Mouse (Mus musculus) MEL (cell line): Measurements from ENCODE around the gene Cdc5l. TPM values are rescaled to one million over a fixed set of nuclear protein-coding genes. Genes with fewer than 3 reads are reported as not detected.

ENCODE experiments used
- DNase-seq: peaks from one replicate; pipeline ENCODE4 v3.0.0; 2011; ENCODE audit warnings: low read depth, low spot score
- H3K27ac ChIP-seq: 2 replicates; pipeline ENCODE4 v1.5.1; 2012; ENCODE audit warnings: low read depth, mild to moderate bottlenecking, control low read depth, low read length, moderate library complexity; ENCODE audit not compliant: control insufficient read depth
- H3K27me3 ChIP-seq, 2 experiments: fragments of 150-350 bp in 1 of 2; sonication (generic) in 1 of 2; 2 replicates each; pipeline ENCODE4 v1.6.1; 2012; ENCODE audit warnings: low read length in 2 of 2, mild to moderate bottlenecking in 2 of 2, improper control_type of control experiment in 1 of 2, moderate library complexity in 1 of 2; ENCODE audit not compliant: insufficient read depth in 2 of 2, control insufficient read depth in 1 of 2
- H3K36me3 ChIP-seq, 2 experiments: 2 replicates each; pipeline ENCODE4 v1.6.1; 2012 to 2014; ENCODE audit warnings: low read length in 2 of 2, improper control_type of control experiment in 1 of 2, inconsistent platforms in 1 of 2, mild to moderate bottlenecking in 1 of 2; ENCODE audit not compliant: insufficient read depth in 2 of 2, control insufficient read depth in 1 of 2
- H3K4me1 ChIP-seq, 2 experiments: fragments of 150-350 bp in 1 of 2; sonication (generic) in 1 of 2; 2 replicates each; pipeline ENCODE4 v1.6.1; 2012; ENCODE audit warnings: low read length in 2 of 2, improper control_type of control experiment in 1 of 2, mild to moderate bottlenecking in 1 of 2; ENCODE audit not compliant: insufficient read depth in 2 of 2, control insufficient read depth in 1 of 2
- H3K4me3 ChIP-seq, 2 experiments: fragments of 150-350 bp in 1 of 2; sonication (generic) in 1 of 2; 2 replicates each; pipeline ENCODE4 v1.5.1; 2012; ENCODE audit warnings: low read depth in 2 of 2, low read length in 2 of 2, mild to moderate bottlenecking in 2 of 2, moderate library complexity in 2 of 2, control low read depth in 1 of 2, improper control_type of control experiment in 1 of 2; ENCODE audit not compliant: control insufficient read depth in 1 of 2, insufficient read depth in 1 of 2
- H3K79me2 ChIP-seq: 2 replicates; pipeline ENCODE4 v1.6.1; 2012; ENCODE audit warnings: mild to moderate bottlenecking, low read length, moderate library complexity; ENCODE audit not compliant: control insufficient read depth, poor library complexity, insufficient read depth
- H3K9ac ChIP-seq: 2 replicates; pipeline ENCODE4 v1.6.1; 2012; ENCODE audit warnings: low read depth, mild to moderate bottlenecking, control low read depth, low read length, moderate library complexity; ENCODE audit not compliant: control insufficient read depth, poor library complexity, severe bottlenecking
- H3K9me3 ChIP-seq: fragments of 150-350 bp; sonication (generic); replicated peaks from 2 replicates; pipeline ENCODE4 v1.6.1; 2012; ENCODE audit warnings: mild to moderate bottlenecking, low read length, improper control_type of control experiment, moderate library complexity; ENCODE audit not compliant: insufficient read depth
- BHLHE40 ChIP-seq: IDR thresholded peaks from 2 replicates; pipeline ENCODE4 v1.6.1; 2012; ENCODE audit warnings: low read depth, mild to moderate bottlenecking, inconsistent platforms, low read length, improper control_type of control experiment, borderline replicate concordance
- CTCF ChIP-seq, 3 experiments: IDR thresholded peaks in 2 of 3; conservative IDR thresholded peaks in 1 of 3; 2 replicates each; pipeline ENCODE4 v1.5.1; 2011 to 2012; ENCODE audit warnings: low read length in 3 of 3, low read depth in 2 of 3, mild to moderate bottlenecking in 2 of 3, improper control_type of control experiment in 1 of 3, inconsistent platforms in 1 of 3, mixed read lengths in 1 of 3, moderate library complexity in 1 of 3; ENCODE audit not compliant: control insufficient read depth in 1 of 3, insufficient read depth in 1 of 3, poor library complexity in 1 of 3, severe bottlenecking in 1 of 3
- EP300 ChIP-seq, 2 experiments: IDR thresholded peaks; 2 replicates each; pipeline ENCODE4 v1.6.1; 2011; ENCODE audit warnings: improper control_type of control experiment in 2 of 2, low read length in 2 of 2, low read depth in 1 of 2, mild to moderate bottlenecking in 1 of 2
- HCFC1 ChIP-seq: IDR thresholded peaks from 2 replicates; pipeline ENCODE4 v1.6.1; 2012; ENCODE audit warnings: low read depth, mild to moderate bottlenecking, inconsistent platforms, low read length, improper control_type of control experiment, moderate library complexity
- JUND ChIP-seq: IDR thresholded peaks from 2 replicates; pipeline ENCODE4 v1.6.1; 2011; ENCODE audit warnings: low read depth, mild to moderate bottlenecking, improper control_type of control experiment, low read length
- MAZ ChIP-seq: IDR thresholded peaks from 2 replicates; pipeline ENCODE4 v1.6.1; 2012; ENCODE audit warnings: low read depth, mild to moderate bottlenecking, inconsistent platforms, low read length, improper control_type of control experiment
- MYB ChIP-seq: IDR thresholded peaks from 2 replicates; pipeline ENCODE4 v1.6.1; 2011; ENCODE audit warnings: mild to moderate bottlenecking, low read depth, low read length, improper control_type of control experiment
- POLR2A ChIP-seq, 2 experiments: IDR thresholded peaks; 2 replicates each; pipeline ENCODE4 v1.6.1; 2011 to 2012; ENCODE audit warnings: low read length in 2 of 2, mild to moderate bottlenecking in 2 of 2, control low read depth in 1 of 2, improper control_type of control experiment in 1 of 2, low read depth in 1 of 2, moderate library complexity in 1 of 2; ENCODE audit not compliant: control insufficient read depth in 1 of 2, insufficient read depth in 1 of 2, poor library complexity in 1 of 2
- POLR2AphosphoS2 ChIP-seq: IDR thresholded peaks from 2 replicates; pipeline ENCODE4 v1.6.1; 2011; ENCODE audit warnings: low read length, improper control_type of control experiment
- RCOR1 ChIP-seq: IDR thresholded peaks from 2 replicates; pipeline ENCODE4 v1.6.1; 2012; ENCODE audit warnings: low read depth, mild to moderate bottlenecking, inconsistent platforms, low read length, improper control_type of control experiment
- SIN3A ChIP-seq: IDR thresholded peaks from 2 replicates; pipeline ENCODE4 v1.6.1; 2012; ENCODE audit warnings: low read length, improper control_type of control experiment, inconsistent platforms
- SMC3 ChIP-seq: IDR thresholded peaks from 2 replicates; pipeline ENCODE4 v1.6.1; 2011; ENCODE audit warnings: low read depth, low read length, improper control_type of control experiment
- TBP ChIP-seq: IDR thresholded peaks from 2 replicates; pipeline ENCODE4 v1.8.0; 2011; ENCODE audit warnings: low read depth, low read length, improper control_type of control experiment
- TCF12 ChIP-seq: IDR thresholded peaks from 2 replicates; pipeline ENCODE4 v1.6.1; 2014; ENCODE audit warnings: low read depth, mild to moderate bottlenecking, inconsistent platforms, low read length, improper control_type of control experiment, moderate library complexity
- UBTF ChIP-seq: IDR thresholded peaks from 2 replicates; pipeline ENCODE4 v1.6.1; 2012; ENCODE audit warnings: low read depth, mild to moderate bottlenecking, inconsistent platforms, low read length, improper control_type of control experiment, moderate library complexity, borderline replicate concordance; ENCODE audit not compliant: insufficient read depth
- USF1 ChIP-seq: IDR thresholded peaks from 2 replicates; pipeline ENCODE4 v1.6.1; 2014; ENCODE audit warnings: low read depth, mild to moderate bottlenecking, inconsistent platforms, low read length, improper control_type of control experiment, moderate library complexity
- USF2 ChIP-seq, 2 experiments: IDR thresholded peaks; 2 replicates each; pipeline ENCODE4 v1.6.1; 2011 to 2012; ENCODE audit warnings: improper control_type of control experiment in 2 of 2, low read length in 2 of 2, borderline replicate concordance in 1 of 2, inconsistent platforms in 1 of 2, low read depth in 1 of 2, mild to moderate bottlenecking in 1 of 2; ENCODE audit not compliant: insufficient read depth in 1 of 2
- ZC3H11A ChIP-seq: IDR thresholded peaks from 2 replicates; pipeline ENCODE4 v1.6.1; 2012; ENCODE audit warnings: low read depth, mild to moderate bottlenecking, inconsistent platforms, low read length, improper control_type of control experiment
- ZMIZ1 ChIP-seq: IDR thresholded peaks from 2 replicates; pipeline ENCODE4 v1.6.1; 2012; ENCODE audit warnings: low read depth, mild to moderate bottlenecking, inconsistent platforms, low read length, improper control_type of control experiment, moderate library complexity
- polyA plus RNA-seq, 2 experiments: library from polyadenylated mRNA; stranded (reverse) in 1 of 2; unstranded in 1 of 2; fragments of >175 nt in 1 of 2; fragments of >200 nt in 1 of 2; gene quantifications; 2 replicates each; pipeline versions ENCODE4 v1.2.1 to v1.2.4; 2012; ENCODE audit warnings: low replicate concordance in 2 of 2, low read depth in 1 of 2; ENCODE audit not compliant: insufficient read length in 2 of 2, insufficient read depth in 1 of 2, missing spikeins in 1 of 2
- total RNA-seq: library from RNA; depleted of rRNA; stranded (reverse); fragments of 300-350 nt; gene quantifications from 2 replicates; pipeline ENCODE4 v1.2.3, GENCODE M21; 2012

Cdc5l gene
- total and polyA plus RNA-seq, 3 experiments, result 69.9 to 89.0 TPM; not detected in 1

DNA sequence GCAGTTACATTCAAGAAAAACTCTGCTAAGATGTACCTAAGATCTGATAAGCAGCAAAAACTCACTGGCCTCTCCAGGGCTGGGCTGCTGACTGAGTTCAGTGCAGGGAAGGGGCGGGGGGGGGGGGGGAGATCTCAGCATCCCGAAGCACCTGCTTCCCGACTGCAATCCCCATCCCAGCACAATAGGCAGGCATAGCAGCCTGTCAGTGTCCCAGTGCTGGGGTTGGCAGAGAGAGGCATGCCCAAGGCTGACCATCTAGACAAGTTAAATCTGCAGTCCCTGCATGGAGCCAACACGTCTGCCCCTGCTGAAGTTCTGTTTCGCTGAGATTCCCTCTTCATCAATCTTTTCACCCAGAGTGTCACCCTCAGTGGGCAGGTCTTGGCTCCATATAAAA is 63.0 kb downstream of the Cdc5l start:
- H3K4me1 ChIP-seq, result no peaks in the 10 kb centered on the region
- no peaks in the 10 kb centered on the region for H3K27me3 ChIP-seq
- no peak for TF ChIP-seq ZC3H11A
- TF ChIP-seq TCF12, result no peak
- TF ChIP-seq ZMIZ1, result no peak
- no peak for TF ChIP-seq SMC3
- no peak for TF ChIP-seq MAZ
- TF ChIP-seq BHLHE40, result no peak
- no peak for TF ChIP-seq JUND
- TF ChIP-seq HCFC1, result no peak
- TF ChIP-seq TBP, result no peak
- no peak for TF ChIP-seq EP300 (IDR thresholded peaks at IDR 0.05; ENCODE audit: low read depth in 1 of 2, low read length in 2 of 2)
- no peak for TF ChIP-seq MYB
- no peak for TF ChIP-seq RCOR1
- no peak for TF ChIP-seq UBTF
- TF ChIP-seq POLR2A (IDR thresholded peaks at IDR 0.05; ENCODE audit: control insufficient read depth in 1 of 2, insufficient read depth in 1 of 2, low read depth in 1 of 2, low read length in 2 of 2, poor library complexity in 1 of 2), result no peak
- TF ChIP-seq USF2 (IDR thresholded peaks at IDR 0.05; ENCODE audit: borderline replicate concordance in 1 of 2, insufficient read depth in 1 of 2, low read depth in 1 of 2, low read length in 2 of 2), result no peak
- TF ChIP-seq SIN3A, result no peak
- TF ChIP-seq CTCF (IDR thresholded peaks at IDR 0.05 in 2 of 3, conservative IDR thresholded peaks at IDR 0.05 in 1 of 3; ENCODE audit: control insufficient read depth in 1 of 3, insufficient read depth in 1 of 3, low read depth in 2 of 3, low read length in 3 of 3, poor library complexity in 1 of 3, severe bottlenecking in 1 of 3), result no peak
- no peak for TF ChIP-seq USF1
- TF ChIP-seq POLR2AphosphoS2, result no peak
- H3K4me3 ChIP-seq, result no peak overlapping the region
- DNase-seq, result no peak
- H3K9ac ChIP-seq, result no peak overlapping the region
- H3K27ac ChIP-seq, result no peak overlapping the region
- no peaks in the 10 kb centered on the region for H3K36me3 ChIP-seq
- H3K9me3 ChIP-seq, result no peaks in the 10 kb centered on the region
- no peaks in the 10 kb centered on the region for H3K79me2 ChIP-seq

DNA sequence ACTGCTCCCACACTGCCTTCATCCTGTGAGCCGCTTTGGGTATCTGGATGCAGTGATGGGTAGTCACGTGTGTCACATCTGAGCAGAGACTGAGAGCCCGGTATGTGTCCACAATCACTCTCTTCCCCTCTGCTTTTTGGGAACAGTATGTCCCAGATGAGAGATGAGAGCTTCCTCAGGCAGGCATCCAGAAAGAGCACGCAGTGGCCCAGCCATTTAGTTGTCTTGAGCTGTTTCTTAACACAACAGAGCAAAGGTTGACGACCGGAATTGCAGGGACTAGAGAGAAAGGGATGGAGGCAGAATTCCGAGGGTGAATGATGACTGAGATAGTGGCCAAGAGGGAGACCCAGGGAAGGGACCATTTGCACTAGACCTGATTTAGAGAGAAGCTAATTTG is 68.7 kb downstream of the Cdc5l start:
- Histone ChIP-seq H3K36me3 (no peaks in the 10 kb centered on the region), H3K27me3 (peaks cover 0 to 1% of the 10 kb centered on the region in 2 experiments; a peak in 2 of 4 replicates), H3K9me3 (no peaks in the 10 kb centered on the region), H3K4me1 (no peaks in the 10 kb centered on the region), H3K9ac (no peak overlapping the region), H3K79me2 (no peaks in the 10 kb centered on the region), H3K27ac (no peak overlapping the region), H3K4me3 (no peak overlapping the region)
- DNase-seq, result no peak
- TF ChIP-seq EP300 (IDR thresholded peaks at IDR 0.05; ENCODE audit: low read depth in 1 of 2, low read length in 2 of 2), result no peak
